Mouse (Mus musculus) right cerebral cortex, postnatal 36 days (tissue): ENCODE data around the gene Rae1.

Experiments used
- DNase-seq, 2 experiments: peaks; one replicate each; pipeline ENCODE4 v3.0.0; 2022; ENCODE audit warnings: low spot score in 2 of 2, mixed read lengths in 1 of 2

The Rae1 gene

DNA sequence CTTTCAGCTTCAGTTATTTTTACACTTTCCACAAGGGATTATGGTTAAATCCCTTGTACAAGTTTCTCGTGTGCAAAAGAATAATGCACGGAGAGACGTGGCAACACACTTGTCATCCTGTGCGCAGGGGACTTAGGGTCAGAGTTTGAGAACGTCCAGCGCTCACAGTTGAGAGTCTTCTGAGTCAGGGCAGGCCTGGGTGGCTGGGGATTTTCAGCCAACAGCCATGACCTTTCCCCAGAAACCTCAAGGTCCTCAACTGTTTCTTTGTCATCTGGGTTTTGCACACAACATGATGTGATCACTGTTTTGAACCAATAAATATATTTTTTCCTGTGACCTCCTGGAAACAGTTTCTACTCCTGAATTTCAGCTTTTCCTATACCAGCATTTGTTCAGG is 9.8 kb upstream of the Rae1 start:
- DNase-seq = no peak

DNA sequence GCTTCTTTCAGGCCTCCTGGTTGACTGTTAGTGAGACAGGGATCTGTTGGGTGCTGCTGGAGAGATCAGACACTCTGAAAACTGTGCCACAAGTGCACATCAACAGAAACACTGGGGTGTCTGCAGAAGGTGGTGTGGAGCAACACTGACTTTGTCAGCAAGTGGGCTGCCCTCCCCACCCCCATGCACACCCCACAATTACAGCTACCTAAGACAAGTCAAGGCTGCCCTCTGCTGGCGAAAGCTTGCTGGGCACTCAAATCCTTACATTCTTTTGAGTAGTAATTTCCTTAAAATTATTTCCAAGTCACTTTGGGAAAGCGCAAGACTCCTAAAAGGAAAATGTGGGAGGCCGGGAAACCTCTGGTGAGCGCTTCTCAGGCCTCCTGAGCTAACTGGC is 3.7 kb upstream of the Rae1 start:
- DNase-seq = peak; percentile 54 to 70

DNA sequence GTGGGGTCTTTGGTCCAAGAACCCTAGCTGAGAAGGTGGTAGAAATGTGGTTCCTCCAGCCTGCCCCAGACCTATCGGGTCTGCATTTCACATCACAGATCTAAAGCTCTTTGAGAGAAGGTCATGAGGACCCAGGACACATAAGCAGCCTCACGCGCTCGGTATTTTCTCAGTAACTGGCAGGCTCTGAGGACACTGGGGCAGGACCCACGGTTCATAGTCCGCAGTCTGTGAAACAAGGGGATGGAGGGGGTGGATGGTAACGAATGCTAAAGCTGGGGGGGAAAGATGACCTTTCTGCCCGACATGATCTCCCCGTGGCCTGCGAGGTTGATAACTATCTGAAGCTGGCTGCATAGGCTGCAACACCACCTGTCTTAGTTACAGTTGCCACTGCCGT is 2.2 kb upstream of the Rae1 start:
- no peak for DNase-seq

DNA sequence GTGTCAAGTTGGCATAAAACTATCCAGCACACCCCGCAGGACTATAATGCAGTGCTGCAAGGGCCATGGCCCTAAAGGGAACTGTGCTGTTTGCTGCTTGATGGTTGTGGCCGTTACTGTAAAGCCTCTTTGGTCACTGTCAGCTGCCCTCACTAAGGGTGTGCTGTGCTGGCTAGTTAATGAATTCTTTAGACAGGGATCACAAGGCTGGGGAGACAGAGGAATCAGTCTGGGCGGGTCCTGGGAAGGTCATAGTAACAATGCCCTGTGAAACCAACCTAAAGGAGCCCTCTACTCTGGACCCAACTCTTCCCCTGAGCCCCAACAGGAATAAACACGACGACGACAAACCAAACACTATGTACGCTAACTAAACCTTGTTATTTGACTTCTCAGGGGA is 1.4 kb upstream of the Rae1 start:
- no peak for DNase-seq

DNA sequence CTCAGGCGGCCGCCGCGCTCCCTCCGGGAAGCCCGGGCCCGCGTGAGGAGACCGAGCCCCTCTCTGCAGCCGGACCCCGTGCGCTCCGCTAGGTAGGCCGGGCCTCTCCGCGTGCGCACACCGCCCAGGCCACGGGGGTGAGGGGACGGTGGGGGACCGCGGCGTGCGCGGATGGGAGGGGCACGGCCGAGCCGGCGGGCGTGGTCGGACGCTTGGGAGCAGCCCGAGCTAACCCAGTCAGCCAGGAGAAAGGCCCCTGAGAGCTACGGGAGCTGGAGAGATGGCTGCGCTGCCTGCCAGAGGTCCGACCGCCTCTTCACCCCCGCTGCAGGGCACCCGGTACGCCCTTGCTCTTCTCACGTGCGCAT is 352 bp downstream of the Rae1 start:
- no peak for DNase-seq

DNA sequence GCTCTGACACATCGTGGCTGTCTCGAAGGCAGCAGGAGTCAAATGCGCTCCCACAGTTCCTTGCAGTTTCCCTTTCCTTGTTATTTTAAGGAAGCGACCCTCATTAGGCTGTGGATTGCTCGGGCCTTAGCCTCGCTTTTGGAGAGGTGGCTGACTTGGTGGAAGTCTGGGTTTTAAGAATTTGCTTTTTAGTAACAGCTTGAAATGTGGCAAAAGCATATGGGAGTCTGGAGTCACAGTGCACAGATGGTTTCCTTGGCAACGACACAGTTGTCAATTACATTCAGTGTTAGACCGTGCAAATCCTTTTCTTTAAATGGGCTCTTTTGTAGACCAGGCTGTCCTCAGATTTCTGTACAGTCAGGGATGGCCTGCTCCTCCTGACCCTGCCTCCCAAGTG is 1.0 kb downstream of the Rae1 start:
- no peak for DNase-seq

DNA sequence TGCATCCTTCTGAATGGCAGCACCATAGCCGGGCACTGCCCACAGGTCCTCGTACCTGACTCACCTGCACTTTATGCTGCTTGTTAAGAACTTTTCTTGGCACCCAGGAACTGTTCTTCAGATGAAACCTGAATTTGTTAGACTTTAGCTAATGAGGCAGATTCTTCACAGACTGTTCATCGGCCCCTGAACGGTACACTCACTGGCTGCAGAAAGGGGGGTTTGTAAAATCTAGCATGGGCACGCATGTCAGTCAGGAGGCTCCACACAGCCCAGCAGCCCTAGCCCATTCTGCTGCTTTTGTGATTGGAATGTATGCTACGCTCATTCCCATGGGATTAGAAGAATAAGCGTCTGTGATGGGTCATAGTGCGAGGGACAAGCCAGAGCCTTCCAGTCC is 3.8 kb downstream of the Rae1 start:
- no peak for DNase-seq

DNA sequence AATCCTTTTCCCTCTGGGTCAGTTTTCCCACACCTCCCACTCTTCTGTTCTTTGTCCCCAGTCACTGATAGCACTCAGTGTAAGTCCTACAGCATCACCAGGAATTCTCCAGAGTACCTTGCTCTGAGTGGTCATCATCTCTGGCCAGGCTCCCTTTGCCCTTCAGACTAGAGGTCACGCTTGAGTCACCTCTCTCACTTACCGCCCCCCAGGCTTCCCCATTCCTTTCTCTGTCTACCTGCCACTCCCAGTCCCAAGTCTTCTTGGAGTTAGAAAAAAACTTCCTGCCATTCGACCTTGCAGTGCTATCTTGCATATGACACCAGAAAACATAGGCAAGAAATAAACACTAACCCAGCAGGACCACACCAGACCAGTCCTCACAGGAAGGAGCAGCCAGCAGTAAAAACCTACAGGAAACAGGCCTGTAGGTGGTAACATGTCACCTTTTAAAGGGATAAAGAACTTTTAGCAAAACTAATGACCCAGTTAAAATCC is 10.4 kb downstream of the Rae1 start:
- DNase-seq = no peak

DNA sequence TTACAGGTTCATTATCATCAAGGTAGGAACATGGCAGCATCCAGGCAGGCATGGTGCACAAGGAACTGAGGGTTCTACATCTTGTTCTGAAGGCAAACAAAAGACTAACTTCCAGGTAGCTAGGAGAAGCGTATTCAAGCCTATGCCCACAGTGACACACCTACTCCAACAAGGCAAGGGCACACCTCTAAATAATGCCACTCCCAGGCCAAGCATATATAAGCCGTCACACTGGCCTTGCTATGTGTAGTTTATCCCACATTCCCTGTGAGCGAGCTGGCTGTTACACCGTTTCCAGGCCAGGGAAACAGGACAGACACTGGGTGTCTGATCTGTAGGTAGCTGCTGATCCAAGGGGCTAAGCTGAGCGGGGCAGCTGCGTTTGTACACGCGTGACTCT is 11.5 kb downstream of the Rae1 start:
- DNase-seq = no peak

DNA sequence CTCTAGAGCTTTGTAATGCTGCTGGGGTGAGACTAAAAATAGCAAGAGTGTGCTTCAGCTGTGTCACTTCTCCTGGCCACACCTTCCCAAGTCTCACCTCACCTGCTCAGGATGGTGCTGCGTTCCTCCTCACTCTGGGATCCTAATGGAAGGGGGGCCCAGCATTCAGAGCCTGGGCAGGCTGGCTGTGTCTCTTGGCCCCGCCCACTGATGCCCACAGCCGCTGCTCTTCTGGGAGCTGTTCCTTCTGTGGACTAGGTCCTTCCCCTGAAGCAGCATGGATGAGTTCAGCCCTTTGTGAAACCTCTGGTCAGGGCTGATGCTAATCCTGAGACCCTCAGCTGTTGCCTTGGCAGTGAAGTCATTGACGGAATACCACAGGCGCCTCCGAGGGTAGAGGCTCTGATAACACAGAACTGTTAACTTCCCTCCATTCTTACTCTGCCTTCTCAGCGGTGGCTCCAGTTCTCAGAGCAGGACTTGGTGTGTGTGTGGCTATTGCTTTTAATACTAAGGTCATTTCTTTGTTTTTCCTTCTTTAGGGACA is 14.9 kb downstream of the Rae1 start:
- no peak for DNase-seq

DNA sequence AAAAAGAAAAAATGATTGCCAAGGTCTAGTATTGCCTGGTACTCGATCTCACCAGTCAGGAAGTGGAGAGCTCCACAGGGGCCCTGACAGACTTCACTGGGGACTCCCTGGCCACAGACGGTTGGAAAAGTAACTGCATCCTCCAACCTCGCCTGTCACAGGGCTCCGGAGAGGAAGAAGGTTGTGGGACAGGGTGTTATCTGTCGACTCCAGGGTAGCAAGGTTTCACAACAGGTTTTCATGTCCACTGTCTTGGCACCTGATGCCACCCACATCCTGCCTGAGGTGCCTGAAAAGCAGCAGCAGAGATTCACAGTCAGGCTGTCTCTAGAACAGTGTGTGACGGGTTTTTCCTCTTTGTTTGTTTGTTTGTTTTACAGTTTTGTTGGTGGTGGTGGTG is 18.0 kb downstream of the Rae1 start:
- DNase-seq = no peak

DNA sequence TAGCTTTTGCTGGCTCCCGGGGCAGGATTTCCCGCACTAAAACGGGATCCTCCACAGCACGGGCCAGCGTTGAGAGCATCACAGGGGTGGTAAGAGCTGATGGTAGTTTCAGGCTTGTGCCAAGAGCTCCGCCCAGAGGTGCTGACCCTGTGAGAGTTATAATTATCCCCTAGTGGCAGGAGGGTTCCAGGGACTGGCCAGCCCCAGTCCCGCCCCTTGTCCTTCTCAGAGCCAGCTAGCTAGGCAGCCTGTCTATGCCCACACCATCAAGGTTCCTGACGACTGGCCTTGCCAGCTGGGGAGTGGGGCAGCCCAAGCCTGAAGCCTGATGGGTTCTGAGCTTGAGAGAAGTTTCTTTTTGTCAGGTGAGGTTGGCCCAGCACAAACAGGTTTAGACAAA is 18.7 kb downstream of the Rae1 start:
- DNase-seq = no peak

DNA sequence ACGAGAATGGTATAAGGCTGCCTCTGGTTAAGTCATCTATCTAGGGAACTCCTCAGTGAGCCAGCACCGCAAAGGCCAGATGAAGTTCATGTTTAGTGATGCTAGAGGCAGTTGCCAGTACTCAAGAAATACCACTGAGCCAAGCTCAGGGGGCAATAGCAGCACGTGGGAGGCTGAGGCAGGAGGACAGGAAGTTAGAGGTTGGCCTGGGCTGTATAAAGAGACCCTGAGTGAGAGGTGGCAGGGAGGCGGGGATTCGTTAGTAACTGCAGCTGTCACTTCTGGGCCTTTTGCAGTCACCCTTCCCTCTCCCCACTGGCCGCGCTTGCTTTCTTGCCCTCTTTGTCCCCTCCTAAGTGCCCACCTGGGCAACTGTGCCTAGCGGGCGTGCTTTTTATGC is 19.4 kb downstream of the Rae1 start:
- DNase-seq = no peak

DNA sequence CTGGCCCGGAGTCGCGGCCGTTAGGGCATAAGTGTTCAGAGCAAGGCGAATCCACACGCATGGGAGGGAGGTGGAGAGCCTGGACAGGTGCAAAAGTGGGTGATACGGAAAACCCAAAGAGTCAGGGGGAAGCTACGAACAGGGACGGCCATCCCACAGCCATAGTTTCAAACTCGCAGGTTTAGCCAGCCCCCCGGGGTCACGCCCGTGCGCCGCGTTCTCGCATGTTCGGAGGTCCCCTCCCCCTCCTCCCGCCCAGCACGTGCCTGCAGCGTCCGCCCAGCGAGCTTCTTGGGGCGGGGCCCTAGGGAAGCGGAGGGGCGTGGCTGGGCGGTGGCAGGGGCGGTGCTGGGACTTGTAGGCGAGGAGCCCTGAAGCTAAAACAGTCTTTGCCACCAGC is 19.9 kb downstream of the Rae1 start:
- peak; percentile 73 to 77 for DNase-seq

DNA sequence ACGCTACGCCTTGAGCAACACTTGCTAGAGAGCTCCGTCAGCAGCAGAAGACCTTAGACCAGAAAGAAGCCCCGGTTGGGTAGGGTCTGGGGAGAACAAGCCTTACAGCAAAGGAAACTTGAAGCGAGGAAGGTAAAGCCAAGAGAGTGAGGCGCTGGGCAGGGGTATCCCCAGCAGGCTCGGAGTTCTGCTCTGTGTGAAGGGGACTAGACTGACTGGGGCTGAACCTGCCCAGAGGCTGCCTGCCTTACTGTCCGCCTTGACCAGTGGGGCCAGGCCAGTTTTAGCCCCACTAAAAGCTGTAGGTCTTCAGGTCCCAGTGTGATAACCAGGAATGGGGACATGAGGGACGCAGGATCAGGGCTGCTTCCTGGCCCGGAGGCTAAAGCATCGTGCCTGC is 20.5 kb downstream of the Rae1 start, which contains the start of gene Rbm38:
Rbm38 (plus strand) TSS at position 69 of the 400 bp plus-strand sequence.
- no peak for DNase-seq

DNA sequence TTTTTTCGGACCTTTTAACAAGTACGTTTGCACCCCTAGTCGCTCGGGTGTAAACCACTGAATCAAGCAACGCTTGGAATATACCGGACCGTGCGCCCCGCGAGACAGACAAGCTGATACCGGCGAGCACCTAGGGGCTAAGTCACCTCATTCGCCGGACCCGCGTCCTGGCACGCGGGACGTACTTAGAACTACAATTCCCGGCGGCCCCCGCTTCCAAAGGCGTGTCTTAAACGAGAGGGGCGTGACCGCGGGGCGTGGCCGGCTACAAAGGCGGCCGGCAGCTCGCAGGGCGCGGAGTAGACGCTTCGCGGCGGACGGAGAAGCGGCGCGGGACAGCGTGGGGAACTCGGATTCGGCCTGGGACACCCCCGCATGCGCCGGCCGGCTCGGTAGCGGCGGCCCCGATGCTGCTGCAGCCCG is 21.7 kb downstream of the Rae1 start:
- DNase-seq = peak; percentile 86 to 87

DNA sequence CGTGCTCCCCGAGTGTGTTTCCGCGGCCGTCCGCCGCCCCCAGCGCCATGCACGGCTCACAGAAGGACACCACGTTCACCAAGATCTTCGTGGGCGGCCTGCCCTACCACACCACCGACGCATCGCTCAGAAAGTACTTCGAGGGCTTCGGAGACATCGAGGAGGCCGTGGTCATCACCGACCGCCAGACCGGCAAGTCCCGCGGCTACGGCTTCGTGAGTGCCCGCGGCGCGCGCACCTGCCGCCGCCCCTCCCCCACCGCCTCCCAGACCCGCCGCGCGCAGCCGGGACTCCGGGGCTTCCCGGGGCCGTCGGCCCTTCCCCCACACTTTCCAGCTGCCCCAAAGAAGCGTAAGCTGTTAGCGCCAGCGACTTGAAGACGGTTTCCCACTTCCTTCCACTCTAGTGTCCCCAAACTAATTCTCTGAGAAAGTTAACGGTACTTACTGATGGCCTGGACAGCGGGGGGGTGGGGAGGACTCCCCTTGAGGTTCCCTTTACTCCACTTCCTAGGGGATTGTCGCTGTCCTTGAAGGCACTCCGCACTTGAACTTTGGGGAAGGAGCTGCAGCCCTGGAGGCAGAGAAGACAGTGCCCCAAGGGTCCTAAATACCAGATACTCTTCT is 22.3 kb downstream of the Rae1 start:
- no peak for DNase-seq

DNA sequence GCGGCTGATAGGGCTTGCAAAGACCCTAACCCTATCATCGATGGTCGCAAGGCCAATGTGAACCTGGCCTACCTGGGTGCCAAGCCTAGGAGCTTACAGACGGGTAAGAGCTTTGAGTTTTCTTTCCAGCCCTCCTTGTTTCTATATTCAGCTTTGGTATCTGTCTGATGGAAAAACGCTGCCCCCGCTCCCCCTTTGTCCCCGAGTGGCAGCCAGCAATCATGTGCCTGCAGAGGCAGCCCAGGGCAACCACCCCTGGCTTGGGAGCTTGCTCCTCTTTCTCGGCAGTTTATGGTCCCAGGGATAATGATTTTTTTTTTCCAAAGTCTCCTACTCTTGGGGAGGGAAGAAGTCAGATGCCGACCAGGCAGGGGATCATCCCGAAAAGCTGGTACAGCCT is 22.9 kb downstream of the Rae1 start:
- no peak for DNase-seq

DNA sequence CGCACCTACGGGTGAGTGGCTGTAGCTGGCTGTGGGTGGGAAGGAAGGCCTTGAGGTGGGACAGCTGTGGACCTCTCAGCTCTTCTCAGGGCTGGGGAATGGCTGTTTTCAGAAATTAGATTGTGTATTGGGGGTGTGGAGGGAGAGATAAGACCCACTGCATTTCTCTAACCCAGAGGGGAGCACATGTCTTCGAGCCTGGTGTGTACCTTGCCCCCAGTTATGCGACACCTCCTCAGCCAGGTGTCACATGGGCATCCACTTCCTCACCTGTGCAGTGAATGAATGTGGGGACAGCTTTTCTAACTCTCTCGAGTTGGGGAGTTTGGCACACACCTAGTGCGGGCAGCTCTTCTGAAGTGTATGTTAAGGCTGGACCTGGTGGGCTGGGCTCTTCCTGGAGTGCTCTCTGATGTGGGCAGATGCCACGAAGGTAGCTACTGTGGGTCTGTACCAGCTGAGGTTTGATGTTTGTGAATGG is 23.5 kb downstream of the Rae1 start:
- DNase-seq = no peak

DNA sequence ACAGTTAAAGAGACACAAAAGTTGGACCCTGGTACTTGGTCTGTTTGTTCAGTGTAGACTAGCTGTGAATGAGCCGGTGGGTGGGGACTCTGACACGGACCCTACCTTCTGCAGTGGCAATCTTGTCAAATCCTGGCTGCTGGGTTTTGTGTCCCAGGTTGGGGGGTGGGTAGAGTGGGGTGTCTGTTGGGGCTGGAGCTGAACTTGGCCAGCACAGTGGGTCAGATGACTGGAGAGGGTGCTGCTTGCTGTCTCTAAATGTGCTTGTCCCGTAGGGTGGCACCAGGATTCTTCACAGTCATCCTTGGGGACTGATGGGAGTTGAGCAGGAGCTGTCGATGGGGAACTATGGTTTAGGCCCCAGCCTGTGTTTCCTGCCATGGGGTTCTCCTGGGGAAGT is 24.0 kb downstream of the Rae1 start:
- DNase-seq = no peak

DNA sequence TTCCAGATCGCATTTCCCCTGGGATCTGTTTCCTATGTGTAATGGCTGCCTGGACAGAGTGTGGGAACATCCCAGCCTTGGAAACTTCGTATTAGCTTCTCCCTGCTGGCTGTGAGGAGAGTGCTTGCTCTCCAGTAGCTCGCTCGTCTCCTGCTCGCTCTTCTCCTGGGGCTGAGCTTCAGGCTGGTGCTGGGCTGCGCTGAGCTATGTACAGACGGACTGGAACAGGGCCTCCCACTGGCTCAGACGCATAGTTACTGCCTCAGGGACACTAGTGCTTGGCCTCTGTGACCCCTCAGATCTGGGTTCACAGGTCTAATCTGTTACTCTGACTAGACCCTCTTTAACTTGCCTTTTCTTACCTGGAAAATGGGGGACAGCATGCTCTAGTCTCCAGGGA is 24.5 kb downstream of the Rae1 start:
- no peak for DNase-seq

DNA sequence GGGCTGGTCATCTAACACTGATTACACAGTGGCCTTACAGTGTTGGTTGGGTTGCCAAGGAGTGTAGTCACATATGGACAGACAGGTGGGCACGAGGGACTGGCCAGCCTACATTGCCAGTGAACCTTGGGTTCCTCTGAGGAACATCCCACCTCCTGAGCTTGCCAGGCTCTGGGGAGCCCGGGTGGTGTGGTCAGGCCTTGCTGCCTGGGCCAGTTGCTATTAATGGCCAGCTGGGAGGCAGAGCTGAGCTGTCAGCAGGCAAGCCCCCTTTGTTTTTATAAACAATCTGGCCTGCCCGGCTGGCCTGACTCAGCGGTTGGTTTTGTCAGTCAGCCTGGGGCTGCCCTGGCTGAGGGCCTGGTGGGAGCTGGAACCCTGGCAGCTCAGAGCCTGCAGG is 25.0 kb downstream of the Rae1 start:
- no peak for DNase-seq

DNA sequence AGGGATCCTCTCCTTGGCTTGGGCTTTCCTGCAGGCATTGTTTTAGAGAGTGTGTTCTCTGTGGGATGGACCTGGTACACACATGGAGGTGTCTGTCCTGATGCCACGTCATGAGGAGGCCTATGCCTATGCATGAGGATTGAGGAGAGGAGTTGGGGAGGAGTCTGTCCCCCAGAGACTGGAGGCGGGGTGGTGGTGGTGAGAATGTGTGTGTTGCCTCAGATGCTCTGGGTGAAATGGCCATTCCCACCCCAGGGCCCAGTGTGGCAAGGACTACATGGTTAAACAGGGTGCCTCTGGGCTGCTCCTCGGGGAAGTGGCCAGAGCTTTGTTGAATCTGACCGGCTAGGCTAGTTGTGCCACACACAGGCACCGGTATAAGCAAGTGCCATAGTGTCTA is 26.4 kb downstream of the Rae1 start:
- DNase-seq = no peak

DNA sequence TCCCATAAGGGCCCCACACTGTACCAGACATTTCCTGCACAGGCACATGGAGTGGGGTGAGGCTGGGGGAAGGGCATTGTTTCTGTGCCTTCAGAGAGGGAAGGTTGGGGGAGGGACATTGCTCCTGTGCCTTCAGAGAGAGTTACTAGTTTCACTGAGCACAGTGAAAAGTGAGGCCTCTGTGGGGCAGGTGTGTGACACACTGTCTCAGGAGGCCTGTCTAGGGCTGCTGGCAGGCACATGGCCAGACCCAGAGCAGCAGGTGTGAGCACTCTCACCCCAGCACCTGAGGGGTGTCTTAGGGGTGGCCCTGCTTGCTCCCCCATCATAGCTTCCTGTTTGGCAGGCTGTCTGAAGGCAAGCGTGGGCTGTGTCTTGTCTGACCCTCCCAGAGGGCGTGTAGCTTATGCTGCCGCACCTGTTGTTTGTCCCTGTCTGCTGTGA is 26.8 kb downstream of the Rae1 start:
- no peak for DNase-seq
